Mouse (Mus musculus): ENCODE data around the gene Slbp. TPM values are rescaled to one million over a fixed set of nuclear protein-coding genes. Genes with fewer than 3 reads are reported as not detected.

Gene Slbp
- polyA plus RNA-seq, 1 experiment from 2014 or later, result 190 TPM

DNA sequence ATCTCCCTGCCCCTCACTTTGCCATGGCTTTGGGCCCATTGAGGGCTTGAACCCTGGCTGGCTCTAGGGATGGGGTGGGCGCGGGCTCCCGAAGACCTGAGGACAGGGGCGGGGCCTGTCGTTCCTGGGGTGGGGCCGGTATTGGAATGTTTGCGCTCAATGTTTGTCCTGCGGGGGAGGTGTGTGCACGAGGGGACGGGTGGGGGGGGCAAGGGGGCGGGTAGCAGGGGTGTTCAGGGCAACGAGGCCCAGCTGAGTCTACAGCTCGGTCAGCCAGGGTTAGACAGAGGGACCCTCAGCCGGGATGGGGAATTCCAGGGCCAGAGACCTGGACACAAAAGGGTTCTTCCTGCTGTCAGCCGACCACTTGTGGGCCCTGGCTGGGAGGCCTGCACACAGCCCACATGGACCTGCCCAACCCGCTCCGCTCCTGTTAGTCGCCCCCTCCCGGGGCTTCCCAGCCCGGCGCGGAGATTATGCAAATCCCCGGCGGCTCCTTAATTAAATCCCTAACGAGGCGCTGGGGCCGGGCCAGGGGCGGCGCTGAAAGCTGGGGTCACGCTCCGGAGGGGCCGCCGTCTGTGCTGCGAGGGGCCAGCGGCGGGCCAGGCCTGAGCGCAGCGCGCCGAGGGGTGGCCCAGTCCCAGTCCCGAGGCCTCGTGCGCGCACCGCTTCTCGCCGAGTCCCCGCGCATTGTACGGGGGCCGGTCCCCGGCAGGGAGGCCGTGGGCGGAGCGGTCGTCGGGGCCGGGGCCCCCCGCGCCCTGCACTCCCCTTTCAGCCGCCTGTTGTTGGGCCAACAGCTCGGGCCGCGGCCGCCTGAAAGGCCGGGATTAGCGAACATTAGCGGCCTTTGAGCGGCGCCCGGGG is 42.7 kb upstream of the Slbp start:
- ATAC-seq (ENCODE audit: insufficient read depth, low FRiP score), result peak; percentile 63
- peak overlapping the region; percentile 49 for H3K4me3 ChIP-seq (replicated peaks; ENCODE audit: low read length)
- H3K27me3 ChIP-seq (ENCODE audit: control insufficient read depth, insufficient read depth, low read length), result no peaks in the 10 kb centered on the region
- H3K9me3 ChIP-seq (replicated peaks; ENCODE audit: control insufficient read depth, low read length), result no peaks in the 10 kb centered on the region
- WGBS, result 3% methylated on average over 71 of the region's 71 CpGs
- H3K9ac ChIP-seq (ENCODE audit: low read length), result peak overlapping the region; percentile 86
- peaks cover 60% of the 10 kb centered on the region for H3K4me1 ChIP-seq (ENCODE audit: control insufficient read depth, insufficient read depth, low read length)
- H3K27ac ChIP-seq (ENCODE audit: low read length), result peak overlapping the region; percentile 96
- no peaks in the 10 kb centered on the region for H3K36me3 ChIP-seq (ENCODE audit: control insufficient read depth, insufficient read depth, low read length)
- peak overlapping the region; percentile 87 for H3K4me2 ChIP-seq (ENCODE audit: low read depth, low read length)

DNA sequence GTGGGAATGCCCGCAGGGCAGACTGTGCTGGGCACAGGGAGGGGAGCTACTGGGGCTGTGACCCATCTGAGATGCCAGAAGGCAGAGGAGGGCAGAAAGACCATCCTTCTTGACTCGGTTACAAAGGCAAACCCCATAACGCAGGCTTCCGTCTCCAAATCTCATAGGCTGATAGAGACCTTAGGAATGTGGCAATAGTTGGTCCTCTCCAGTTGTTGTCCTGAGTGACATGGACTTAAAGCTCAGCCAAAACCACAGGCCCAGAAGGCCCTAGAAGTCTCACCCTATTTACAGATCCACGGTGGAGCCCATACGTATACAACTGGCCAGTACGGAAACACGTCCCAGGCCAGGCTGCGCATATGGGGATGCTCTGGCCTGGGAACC is 42.1 kb upstream of the Slbp start:
- WGBS, result 60% methylated on average over 9 of the region's 9 CpGs
- Histone ChIP-seq H3K4me3 (replicated peaks; ENCODE audit: low read length) (no peak overlapping the region), H3K9me3 (replicated peaks; ENCODE audit: control insufficient read depth, low read length) (no peaks in the 10 kb centered on the region), H3K27me3 (ENCODE audit: control insufficient read depth, insufficient read depth, low read length) (no peaks in the 10 kb centered on the region), H3K27ac (ENCODE audit: low read length) (peak overlapping the region; percentile 96), H3K4me2 (ENCODE audit: low read depth, low read length) (peak overlapping the region; percentile 87; the same call in 1 of the 2 replicates), H3K4me1 (ENCODE audit: control insufficient read depth, insufficient read depth, low read length) (peaks cover 66% of the 10 kb centered on the region), H3K36me3 (ENCODE audit: control insufficient read depth, insufficient read depth, low read length) (no peaks in the 10 kb centered on the region), H3K9ac (ENCODE audit: low read length) (peak overlapping the region; percentile 86)
- no peak for ATAC-seq (ENCODE audit: insufficient read depth, low FRiP score)

DNA sequence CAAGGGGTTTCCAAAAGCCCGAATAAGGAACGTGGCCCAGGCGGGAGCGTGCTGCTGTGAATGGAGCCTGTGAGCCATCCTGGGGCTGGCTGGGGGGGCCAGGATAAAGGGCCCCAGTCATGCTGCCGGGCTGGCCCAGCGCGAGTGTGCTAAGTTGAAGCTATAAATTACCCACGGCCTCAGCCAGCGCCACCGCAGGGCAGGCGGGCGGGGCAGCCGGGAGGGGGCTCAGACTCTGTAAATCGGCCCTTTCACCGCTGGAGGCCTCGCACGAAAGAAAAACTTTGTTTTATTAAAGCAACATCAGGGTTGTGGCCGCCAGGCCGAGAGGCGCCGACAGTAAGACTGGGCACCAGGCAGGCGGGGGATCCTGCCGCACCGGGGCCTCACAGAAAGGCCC is 40.0 kb upstream of the Slbp start:
- 0 out of 2 replicates have a peak overlapping the region, but pooled peaks have one; percentile 1 for H3K4me3 ChIP-seq (replicated peaks; ENCODE audit: low read length)
- WGBS, result 5% methylated on average over 24 of the region's 24 CpGs
- peak overlapping the region; percentile 85 for H3K27ac ChIP-seq (ENCODE audit: low read length)
- H3K36me3 ChIP-seq (ENCODE audit: control insufficient read depth, insufficient read depth, low read length), result no peaks in the 10 kb centered on the region
- peak; percentile 27 for ATAC-seq (ENCODE audit: insufficient read depth, low FRiP score)
- peak overlapping the region; percentile 39 for H3K4me2 ChIP-seq (ENCODE audit: low read depth, low read length)
- peaks cover 61% of the 10 kb centered on the region for H3K4me1 ChIP-seq (ENCODE audit: control insufficient read depth, insufficient read depth, low read length)
- peak overlapping the region; percentile 58 for H3K9ac ChIP-seq (ENCODE audit: low read length)
- H3K27me3 ChIP-seq (ENCODE audit: control insufficient read depth, insufficient read depth, low read length), result no peaks in the 10 kb centered on the region
- H3K9me3 ChIP-seq (replicated peaks; ENCODE audit: control insufficient read depth, low read length), result no peaks in the 10 kb centered on the region

DNA sequence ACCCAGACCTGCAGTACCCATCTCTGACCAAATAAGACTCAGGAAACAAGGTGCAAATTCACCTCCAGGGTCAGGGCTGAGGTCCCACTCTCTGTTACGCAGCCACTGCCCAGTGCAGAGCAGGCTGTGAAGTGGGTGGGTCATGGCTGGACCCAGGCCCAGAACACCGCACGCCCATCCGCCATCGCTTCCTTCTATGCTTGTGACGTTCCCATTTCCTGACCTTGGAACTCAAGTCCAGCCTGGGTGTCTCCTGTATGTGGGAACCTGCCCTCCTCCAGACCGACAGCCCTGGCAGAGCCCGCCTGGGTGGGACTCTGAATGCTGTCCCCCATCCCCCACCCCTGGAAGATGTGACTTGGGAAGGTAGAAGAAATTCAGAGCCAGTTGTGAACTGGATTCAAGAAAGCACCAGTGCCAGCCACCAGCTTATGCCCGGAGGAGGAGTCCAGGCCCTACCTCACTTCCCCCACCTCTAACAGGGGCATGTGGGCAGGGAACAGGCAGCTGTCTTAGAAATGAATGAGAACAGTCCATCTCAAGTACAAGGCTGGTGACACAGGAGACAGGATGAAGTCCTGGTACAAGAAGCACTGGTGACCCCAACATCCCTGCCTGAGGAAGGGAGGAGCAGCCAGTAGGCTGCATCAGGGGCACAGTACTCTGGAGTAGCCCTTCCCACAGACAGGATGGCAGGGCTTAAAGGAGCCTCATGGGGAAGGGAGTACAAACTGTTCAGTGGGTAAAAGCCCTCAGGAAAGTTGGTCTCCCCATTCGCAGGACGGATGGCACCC is 37.7 kb upstream of the Slbp start:
- 0 out of 2 replicates have a peak, but pooled peaks have one; percentile 1 for ATAC-seq (ENCODE audit: insufficient read depth, low FRiP score)
- Histone ChIP-seq H3K4me2 (ENCODE audit: low read depth, low read length) (no peak overlapping the region), H3K36me3 (ENCODE audit: control insufficient read depth, insufficient read depth, low read length) (no peaks in the 10 kb centered on the region), H3K9ac (ENCODE audit: low read length) (peak overlapping the region; percentile 2; the same call in 1 of the 2 replicates), H3K4me3 (replicated peaks; ENCODE audit: low read length) (no peak overlapping the region), H3K27ac (ENCODE audit: low read length) (no peak overlapping the region), H3K4me1 (ENCODE audit: control insufficient read depth, insufficient read depth, low read length) (peaks cover 43% of the 10 kb centered on the region), H3K9me3 (replicated peaks; ENCODE audit: control insufficient read depth, low read length) (no peaks in the 10 kb centered on the region), H3K27me3 (ENCODE audit: control insufficient read depth, insufficient read depth, low read length) (no peaks in the 10 kb centered on the region)
- 78% methylated on average over 11 of the region's 11 CpGs for WGBS

DNA sequence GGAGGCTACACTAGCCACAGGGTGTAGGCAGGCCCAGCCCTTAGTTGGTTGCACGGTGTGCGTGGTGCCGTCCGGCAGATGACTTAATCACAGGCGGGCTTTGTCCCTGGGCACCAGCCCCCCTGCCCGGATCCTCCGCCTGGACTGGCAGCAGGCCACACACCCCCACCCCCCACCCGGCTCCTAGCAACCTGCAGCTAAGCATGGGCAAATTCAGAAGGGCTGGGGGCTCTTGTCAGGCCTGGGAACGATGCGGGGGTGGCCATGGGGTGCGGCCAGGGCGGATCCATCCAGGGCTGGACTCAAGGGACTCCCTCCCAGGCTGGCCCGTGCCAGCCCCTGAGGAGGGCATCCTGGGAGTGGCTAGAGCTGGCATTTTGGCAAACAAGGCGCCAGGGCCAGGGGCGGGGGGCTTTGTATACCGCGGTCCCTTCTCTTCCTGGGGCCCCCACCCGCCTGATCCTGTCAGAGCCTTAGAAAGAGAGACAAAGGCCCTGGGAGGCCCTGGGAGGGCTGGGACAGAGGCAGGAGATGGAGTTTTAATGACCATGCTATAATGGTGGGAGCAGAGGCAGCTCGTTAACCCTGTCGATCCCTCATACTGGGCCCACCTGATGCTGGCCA is 37.0 kb upstream of the Slbp start:
- H3K9ac ChIP-seq (ENCODE audit: low read length), result 0 out of 2 replicates have a peak overlapping the region, but pooled peaks have one; percentile 5

DNA sequence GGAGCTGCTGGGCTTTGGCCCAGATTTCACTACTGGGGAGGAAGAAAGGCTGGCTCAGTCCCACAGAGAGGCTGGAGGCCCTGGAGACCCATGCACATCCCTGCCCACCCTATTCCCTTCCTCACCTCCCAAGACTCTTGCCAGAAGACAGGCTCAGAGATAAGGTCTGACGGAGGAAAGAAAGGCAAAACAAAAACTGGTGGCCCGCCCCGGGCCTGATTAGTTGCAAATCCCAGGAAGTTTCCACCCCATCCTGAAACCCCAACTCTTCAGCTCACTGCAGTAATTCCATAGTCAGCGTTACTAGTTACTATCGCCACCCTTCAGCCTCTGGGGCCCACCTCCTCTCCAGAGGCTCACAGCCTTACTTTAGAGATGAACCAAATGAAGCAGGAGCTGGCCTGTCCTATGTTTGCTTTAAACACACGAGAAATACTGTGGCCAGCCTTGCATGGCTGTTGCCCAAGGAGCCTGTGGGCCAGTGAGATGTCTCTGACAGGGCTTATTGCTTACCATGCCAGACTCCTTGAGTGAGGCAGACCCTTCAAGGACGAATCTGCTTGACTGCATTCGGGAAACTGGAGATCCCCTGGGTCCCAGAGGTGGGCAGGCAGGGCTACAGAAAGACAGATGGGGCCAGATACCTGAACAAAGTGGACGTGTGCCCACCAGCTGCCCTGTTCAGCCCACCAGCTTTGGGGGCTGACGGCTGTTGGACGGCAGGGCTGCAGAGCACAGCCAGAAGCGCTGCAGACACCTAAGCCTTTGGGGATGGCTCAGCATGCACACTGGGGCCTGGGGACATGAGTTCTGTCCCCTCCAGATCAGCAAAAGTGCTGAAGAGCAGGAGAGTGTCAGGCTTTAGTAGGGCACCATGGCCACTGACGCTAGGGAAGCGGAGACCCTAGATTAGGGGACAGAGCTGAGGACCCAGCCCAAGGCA is 36.2 kb upstream of the Slbp start:
- 68% methylated on average over 14 of the region's 14 CpGs for WGBS
- ATAC-seq (ENCODE audit: insufficient read depth, low FRiP score), result no peak
- Histone ChIP-seq H3K27me3 (ENCODE audit: control insufficient read depth, insufficient read depth, low read length) (no peaks in the 10 kb centered on the region), H3K36me3 (ENCODE audit: control insufficient read depth, insufficient read depth, low read length) (no peaks in the 10 kb centered on the region), H3K4me3 (replicated peaks; ENCODE audit: low read length) (no peak overlapping the region), H3K4me2 (ENCODE audit: low read depth, low read length) (no peak overlapping the region), H3K9me3 (replicated peaks; ENCODE audit: control insufficient read depth, low read length) (no peaks in the 10 kb centered on the region), H3K9ac (ENCODE audit: low read length) (0 out of 2 replicates have a peak overlapping the region, but pooled peaks have one; percentile 22), H3K27ac (ENCODE audit: low read length) (no peak overlapping the region), H3K4me1 (ENCODE audit: control insufficient read depth, insufficient read depth, low read length) (peaks cover 32% of the 10 kb centered on the region)

More for the DNA sequence above, 37.0 kb upstream of the Slbp start:
- Histone ChIP-seq H3K4me3 (replicated peaks; ENCODE audit: low read length) (no peak overlapping the region), H3K9me3 (replicated peaks; ENCODE audit: control insufficient read depth, low read length) (no peaks in the 10 kb centered on the region), H3K27me3 (ENCODE audit: control insufficient read depth, insufficient read depth, low read length) (no peaks in the 10 kb centered on the region), H3K4me1 (ENCODE audit: control insufficient read depth, insufficient read depth, low read length) (peaks cover 36% of the 10 kb centered on the region), H3K4me2 (ENCODE audit: low read depth, low read length) (no peak overlapping the region), H3K36me3 (ENCODE audit: control insufficient read depth, insufficient read depth, low read length) (no peaks in the 10 kb centered on the region), H3K27ac (ENCODE audit: low read length) (no peak overlapping the region)
- WGBS, result 59% methylated on average over 20 of the region's 20 CpGs
- no peak; the same call in 1 of the 2 replicates for ATAC-seq (ENCODE audit: insufficient read depth, low FRiP score)

DNA sequence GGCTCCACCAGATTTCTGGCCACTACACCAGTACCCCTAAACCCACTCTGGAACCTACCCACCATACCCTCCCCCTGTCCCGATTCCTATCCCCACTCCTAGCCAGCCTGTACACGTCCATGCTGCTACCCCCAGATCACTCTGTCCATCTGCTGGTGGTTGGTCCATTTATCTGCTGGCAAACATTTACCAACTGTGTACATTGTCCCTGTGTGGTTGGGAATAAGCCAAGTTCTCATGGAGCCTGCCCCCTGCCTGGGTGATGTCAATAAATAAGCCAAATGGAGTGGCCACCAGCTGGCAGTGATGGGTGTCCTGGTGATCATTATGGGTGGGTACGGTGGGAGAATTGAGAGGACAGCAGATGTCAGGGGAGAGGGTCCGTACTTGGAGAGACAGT is 34.8 kb upstream of the Slbp start:
- H3K27me3 ChIP-seq (ENCODE audit: control insufficient read depth, insufficient read depth, low read length), result no peaks in the 10 kb centered on the region
- WGBS, result 63% methylated on average over 4 of the region's 4 CpGs
- ATAC-seq (ENCODE audit: insufficient read depth, low FRiP score), result peak; percentile 17; the same call in 1 of the 2 replicates

DNA sequence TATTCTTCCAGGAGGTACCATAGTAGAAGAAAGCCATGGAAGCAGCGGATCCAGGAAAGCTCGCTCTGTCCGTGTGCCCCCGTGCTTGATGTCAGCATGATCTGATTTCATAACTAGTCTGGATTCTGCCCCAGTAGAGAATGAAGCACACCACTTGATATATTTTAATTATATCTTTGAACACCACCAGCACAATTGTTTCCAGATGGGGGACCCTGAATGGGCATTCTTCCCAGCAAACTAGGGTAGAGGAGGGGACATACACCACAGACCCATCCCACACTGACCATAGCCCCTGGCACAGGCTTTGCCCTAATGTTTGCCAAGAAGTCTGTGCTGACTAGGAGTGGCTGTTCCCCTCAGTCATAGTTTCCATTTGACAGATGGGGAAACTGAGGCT is 32.6 kb upstream of the Slbp start:
- no peaks in the 10 kb centered on the region for H3K9me3 ChIP-seq (replicated peaks; ENCODE audit: control insufficient read depth, low read length)
- no peak overlapping the region for H3K4me2 ChIP-seq (ENCODE audit: low read depth, low read length)
- H3K36me3 ChIP-seq (ENCODE audit: control insufficient read depth, insufficient read depth, low read length), result no peaks in the 10 kb centered on the region
- H3K4me1 ChIP-seq (ENCODE audit: control insufficient read depth, insufficient read depth, low read length), result peaks cover 13% of the 10 kb centered on the region
- WGBS, result 90% methylated on average over 4 of the region's 4 CpGs
- no peak for ATAC-seq (ENCODE audit: insufficient read depth, low FRiP score)
- no peak overlapping the region for H3K27ac ChIP-seq (ENCODE audit: low read length)
- no peak overlapping the region for H3K9ac ChIP-seq (ENCODE audit: low read length)
- no peaks in the 10 kb centered on the region for H3K27me3 ChIP-seq (ENCODE audit: control insufficient read depth, insufficient read depth, low read length)
- H3K4me3 ChIP-seq (replicated peaks; ENCODE audit: low read length), result no peak overlapping the region

More for the DNA sequence above, 34.8 kb upstream of the Slbp start:
- no peak overlapping the region for H3K9ac ChIP-seq (ENCODE audit: low read length)
- no peaks in the 10 kb centered on the region for H3K36me3 ChIP-seq (ENCODE audit: control insufficient read depth, insufficient read depth, low read length)
- H3K4me3 ChIP-seq (replicated peaks; ENCODE audit: low read length), result no peak overlapping the region
- H3K4me1 ChIP-seq (ENCODE audit: control insufficient read depth, insufficient read depth, low read length), result peaks cover 21% of the 10 kb centered on the region
- H3K27ac ChIP-seq (ENCODE audit: low read length), result no peak overlapping the region
- H3K4me2 ChIP-seq (ENCODE audit: low read depth, low read length), result no peak overlapping the region
- no peaks in the 10 kb centered on the region for H3K9me3 ChIP-seq (replicated peaks; ENCODE audit: control insufficient read depth, low read length)
